Mouse (Mus musculus) lung, adult 2 months (tissue): ENCODE data around the gene Mcm2.

Source experiments
- CTCF ChIP-seq: fragments of 200-500 bp; IDR thresholded peaks from 2 replicates; pipeline ENCODE4 v1.5.1; 2011; ENCODE audit warnings: mild to moderate bottlenecking, low read length, control low read depth; ENCODE audit not compliant: insufficient read depth
- POLR2A ChIP-seq: fragments of 200-500 bp; IDR thresholded peaks from 2 replicates; pipeline ENCODE4 v1.6.1; 2011; ENCODE audit warnings: low read depth, mild to moderate bottlenecking, control low read depth, low read length, borderline replicate concordance; ENCODE audit errors: extremely low read depth

DNA sequence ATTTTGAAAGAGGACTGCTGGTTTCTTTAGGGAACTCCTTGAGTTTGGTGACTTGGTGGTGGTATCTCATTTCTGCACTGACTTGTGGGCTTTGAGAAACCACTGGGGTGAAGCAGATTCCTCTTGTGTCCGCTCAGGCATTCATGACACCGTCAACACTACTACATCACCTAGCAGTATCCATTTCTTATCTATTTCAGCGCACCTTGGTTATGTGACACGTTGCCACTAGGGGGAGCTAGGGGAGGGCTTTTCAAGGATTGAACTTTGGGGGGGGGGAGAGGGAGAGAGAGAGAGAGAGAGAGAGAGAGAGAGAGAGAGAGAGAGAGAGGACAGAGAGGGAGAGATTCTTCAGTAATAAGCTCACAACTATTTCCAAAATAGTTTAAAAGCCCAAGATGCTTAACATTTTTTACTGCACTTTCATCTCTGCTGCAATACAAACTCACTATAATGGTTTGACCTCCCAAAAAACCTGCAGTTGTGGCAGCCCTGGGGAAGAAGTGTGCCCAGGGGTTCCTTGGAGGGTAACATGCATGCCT, 37.2 kb upstream of the Mcm2 start:
- peak; percentile 30; the same call in 1 of the 2 replicates for TF ChIP-seq CTCF
- TF ChIP-seq POLR2A: no peak
